Mouse (Mus musculus) brain, embryonic 14.5 days (tissue): Measurements from ENCODE around the gene Chrd. TPM values are rescaled to one million over a fixed set of nuclear protein-coding genes. Genes with fewer than 3 reads are reported as not detected.

ENCODE experiments used
- DNase-seq: peaks from one replicate; pipeline ENCODE4 v3.0.0-alpha.2; 2011; ENCODE audit warnings: low read depth
- CTCF ChIP-seq: fragments of 200-500 bp; IDR thresholded peaks from 2 replicates; pipeline ENCODE4 v1.5.1; 2012; ENCODE audit warnings: inconsistent platforms, mild to moderate bottlenecking, moderate library complexity, borderline replicate concordance; ENCODE audit not compliant: insufficient read depth, insufficient read length; ENCODE audit errors: extremely low read depth
- POLR2A ChIP-seq: fragments of 200-500 bp; IDR thresholded peaks from 2 replicates; pipeline ENCODE4 v1.6.1; 2012; ENCODE audit warnings: mild to moderate bottlenecking, inconsistent platforms, borderline replicate concordance; ENCODE audit not compliant: poor library complexity, insufficient read depth, insufficient read length, severe bottlenecking; ENCODE audit errors: extremely low read depth
- polyA plus RNA-seq: library from polyadenylated mRNA; depleted of rRNA; stranded (reverse); fragments of >200 nt; gene quantifications from 2 replicates; pipeline ENCODE4 v1.2.3, GENCODE M21; 2012

The Chrd gene
- polyA plus RNA-seq, 1 experiment = 24.6 TPM

DNA sequence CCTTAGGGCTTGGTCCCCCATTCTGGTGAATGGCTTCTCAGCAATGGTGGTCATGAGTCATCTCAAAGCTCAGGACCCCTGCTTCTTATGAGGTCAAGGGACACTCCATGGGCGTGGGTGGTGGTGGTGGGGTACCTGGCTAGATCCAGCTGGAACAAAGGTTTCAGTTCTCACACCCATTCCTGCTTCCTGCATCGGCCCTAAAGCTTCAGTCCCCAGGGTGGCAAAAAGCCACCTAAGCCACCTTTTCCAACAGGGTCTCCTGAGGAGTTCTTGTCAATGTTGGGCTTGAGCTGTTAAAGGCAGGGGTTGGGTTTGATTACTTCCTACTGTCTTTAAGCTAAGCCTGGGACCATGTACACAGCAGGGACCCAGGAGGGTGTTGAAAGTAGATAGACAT, 17.8 kb upstream of the Chrd start:
- no peak for DNase-seq
- TF ChIP-seq POLR2A (no peak), CTCF (no peak)

DNA sequence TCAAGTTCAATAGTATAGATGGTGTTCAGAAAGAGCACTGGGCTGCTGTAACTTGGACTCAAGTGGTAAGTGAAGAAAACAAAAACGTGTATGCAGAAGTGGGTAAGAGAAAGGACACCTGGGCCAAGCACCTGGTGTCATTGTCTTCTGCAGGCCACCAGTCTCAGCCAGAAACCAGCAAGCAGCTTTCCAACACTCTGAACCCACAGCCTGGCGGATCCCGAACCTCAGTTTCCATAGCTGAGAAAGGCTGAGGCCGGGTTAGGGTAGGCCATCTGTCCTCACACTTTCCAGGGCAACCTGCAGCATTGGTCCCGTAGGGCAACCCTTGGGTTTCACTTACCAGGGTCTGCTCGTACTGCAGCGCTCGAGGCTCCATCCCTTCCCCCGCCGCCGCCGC, 17.4 kb upstream of the Chrd start:
- no peak for DNase-seq
- no peak for TF ChIP-seq POLR2A
- no peak for TF ChIP-seq CTCF

- peak; percentile 92 for DNase-seq
- TF ChIP-seq CTCF (peak; percentile 42; the same call in 1 of the 2 replicates), POLR2A (peak; percentile 73)
Observed at GRCm38 (mm10) chr16:20715976-20716840, 16.7 kb upstream of the Chrd start.

DNA sequence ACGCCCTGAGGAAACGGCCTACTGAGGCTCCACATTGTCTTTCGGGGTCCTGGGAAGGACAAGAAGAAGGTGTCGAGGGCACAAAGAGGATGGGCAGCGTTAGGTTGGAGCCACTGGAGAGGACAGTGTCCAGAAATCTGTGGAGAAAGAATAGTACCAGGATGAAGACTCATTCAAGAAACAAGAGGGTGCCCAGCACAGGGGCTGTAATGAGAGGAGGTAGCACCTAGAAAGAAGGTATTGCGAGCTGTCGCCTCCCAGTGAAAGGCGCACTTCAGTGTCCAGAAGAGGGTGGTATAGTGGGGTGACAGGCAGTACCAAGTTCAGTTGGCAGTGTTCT, 16.1 kb upstream of the Chrd start:
- DNase-seq = peak; percentile 43
- TF ChIP-seq CTCF (no peak), POLR2A (no peak)

DNA sequence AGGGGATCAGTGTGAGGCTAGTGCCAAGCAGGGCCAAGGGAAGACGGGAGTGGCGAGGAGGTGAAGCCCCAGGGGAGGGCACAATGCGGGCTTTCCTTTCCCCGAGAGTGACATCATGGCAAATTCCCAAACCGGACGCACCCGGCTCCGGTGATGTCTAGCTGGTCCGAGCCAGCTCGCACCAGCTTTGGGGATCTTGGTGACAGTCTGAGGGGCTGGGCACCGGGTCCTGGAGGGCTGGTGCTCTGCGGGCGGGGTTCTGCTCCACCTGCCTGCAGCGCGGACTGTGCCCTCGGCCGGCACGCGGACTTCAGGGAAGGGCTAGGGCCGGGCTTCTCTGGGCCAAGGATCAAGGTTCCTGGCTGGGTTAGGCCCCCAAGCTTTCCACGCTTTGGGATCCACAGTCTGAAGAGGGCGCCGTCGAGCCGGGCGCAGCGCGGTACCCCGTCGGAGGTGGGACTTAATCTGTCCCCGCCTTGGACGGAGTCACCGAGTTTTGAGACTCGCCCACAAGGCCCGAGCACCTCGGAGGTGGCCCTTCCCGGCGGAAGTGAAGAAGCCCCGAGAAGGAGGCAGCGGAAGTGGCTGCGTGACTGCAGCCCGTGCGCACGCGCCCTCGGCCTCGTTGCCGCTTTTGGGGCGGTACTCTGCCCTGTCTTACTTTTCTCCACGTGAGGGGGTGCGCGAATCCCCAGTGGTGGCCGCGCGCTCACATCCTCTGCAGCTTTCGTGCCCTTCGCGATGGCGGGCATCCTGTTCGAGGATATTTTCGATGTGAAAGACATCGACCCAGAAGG, 15.5 kb upstream of the Chrd start, which contains the start of the genes Polr2h and Clcn2:
Polr2h (plus strand) TSS at position 485 of the 797 bp plus-strand sequence.
Clcn2 (minus strand) TSS at position 566 of the 797 bp plus-strand sequence.
- TF ChIP-seq POLR2A = peak; percentile 61; the same call in 1 of the 2 replicates
- TF ChIP-seq CTCF = peak; percentile 54
- DNase-seq = peak; percentile 98

GRCm38 (mm10) chr16:20717978-20718670, 14.8 kb upstream of the Chrd start:
- DNase-seq = no peak
- TF ChIP-seq POLR2A (no peak), CTCF (no peak)

DNA sequence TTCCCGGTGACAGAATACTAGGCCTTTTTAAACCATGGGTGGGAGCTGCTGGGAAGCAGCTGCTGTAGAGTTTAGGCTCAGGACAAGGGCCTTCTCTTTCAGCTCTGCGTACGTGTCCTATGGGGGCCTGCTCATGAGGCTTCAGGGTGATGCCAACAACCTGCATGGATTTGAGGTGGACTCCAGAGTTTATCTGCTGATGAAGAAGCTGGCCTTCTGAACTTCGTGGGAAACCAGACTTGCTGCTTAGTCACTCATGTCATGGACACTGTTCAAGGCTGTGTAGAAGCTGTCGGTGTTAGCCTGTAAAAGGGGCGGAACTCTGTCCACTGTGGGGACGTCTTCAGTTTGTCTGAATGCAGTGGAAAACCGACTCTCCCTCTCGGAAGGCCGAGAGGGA, 11.1 kb upstream of the Chrd start:
- no peak for DNase-seq
- TF ChIP-seq CTCF (no peak), POLR2A (no peak)

DNA sequence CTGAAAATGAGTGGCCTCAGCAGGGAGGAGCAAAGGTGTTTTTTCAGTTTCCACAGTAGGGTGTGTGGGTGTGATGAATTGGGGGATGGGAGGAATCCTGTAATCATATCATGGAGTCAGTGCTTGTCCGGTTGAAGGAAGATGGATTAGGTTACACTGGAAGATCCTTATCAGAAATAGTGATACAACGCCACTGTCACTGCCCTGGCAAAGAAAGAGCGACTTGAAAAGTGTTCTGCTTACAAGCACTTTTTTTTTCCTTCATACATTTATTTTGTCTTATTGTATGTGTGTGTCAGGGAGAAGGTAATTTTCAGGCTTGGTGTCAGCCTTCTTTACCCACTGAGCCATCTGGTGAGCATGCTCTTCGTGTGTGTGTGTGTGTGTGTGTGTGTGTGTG, 10.2 kb upstream of the Chrd start:
- no peak for DNase-seq
- TF ChIP-seq CTCF (no peak), POLR2A (no peak)

- no peak for DNase-seq
- no peak for TF ChIP-seq CTCF
- no peak for TF ChIP-seq POLR2A
Observed at GRCm38 (mm10) chr16:20723247-20723646, 9.7 kb upstream of the Chrd start.

DNA sequence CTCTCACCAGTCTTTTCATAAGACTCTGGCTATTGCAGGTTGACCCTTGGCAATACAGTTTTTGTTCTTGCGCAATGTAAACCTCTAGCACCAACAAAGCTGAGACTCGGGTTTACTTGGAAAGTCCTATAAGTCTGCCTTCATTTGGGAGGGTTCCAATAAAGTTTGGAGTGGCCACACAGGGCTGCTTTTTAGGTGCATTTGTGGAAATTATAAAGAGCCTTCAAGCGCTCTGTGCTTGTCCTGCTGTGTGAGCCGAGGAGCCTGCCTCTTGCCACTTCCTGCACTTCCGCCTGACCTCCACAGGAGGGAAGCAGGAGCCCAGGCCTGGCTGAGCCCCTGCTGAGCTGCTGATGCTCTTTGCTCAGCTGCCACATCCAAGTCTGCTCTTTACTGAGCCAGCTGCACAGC, 8.6 kb upstream of the Chrd start:
- DNase-seq = peak; percentile 72
- TF ChIP-seq POLR2A = no peak
- TF ChIP-seq CTCF = peak; percentile 75

DNA sequence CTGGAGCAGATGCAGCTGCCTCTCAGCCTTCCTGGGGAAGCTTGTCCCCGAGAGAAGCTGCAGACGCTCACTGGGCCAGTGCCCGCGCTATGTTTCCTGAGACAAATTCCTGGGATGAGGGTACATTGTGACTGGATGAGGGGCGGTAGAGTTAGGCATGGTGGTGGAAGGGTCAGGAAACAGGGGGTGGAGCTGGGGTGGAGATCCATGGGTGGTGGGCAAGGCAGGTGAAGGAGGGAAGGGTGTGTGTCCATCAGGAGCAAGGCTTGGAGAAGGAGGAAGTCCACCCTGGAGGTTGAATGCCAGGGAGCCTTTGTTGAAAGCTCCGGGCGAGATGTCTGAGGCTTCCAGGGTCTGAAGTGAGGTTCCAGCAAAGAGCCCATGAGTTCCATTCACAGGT, 7.6 kb upstream of the Chrd start:
- TF ChIP-seq CTCF = no peak
- DNase-seq = no peak

DNA sequence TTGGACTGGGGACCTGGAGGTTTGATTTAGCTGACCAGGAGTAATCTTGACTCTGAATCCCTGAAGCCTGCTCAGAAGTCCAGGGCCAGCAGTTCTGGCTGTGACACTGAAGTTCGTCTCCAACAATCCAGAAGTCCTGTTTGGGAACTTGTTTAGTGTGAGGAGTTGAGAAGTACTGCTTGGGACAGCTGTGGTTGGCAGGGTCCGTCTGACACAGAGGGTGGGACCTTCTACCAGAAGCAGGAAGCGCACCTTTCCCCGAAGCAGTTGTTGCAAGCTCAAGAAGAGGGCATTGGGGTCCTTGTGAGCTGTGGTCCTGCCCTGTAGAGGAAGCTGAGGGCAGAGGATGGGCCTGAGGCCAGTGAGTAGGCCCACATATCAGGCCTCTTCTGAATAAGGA, 7.2 kb upstream of the Chrd start:
- TF ChIP-seq POLR2A = no peak
- no peak for DNase-seq

GRCm38 (mm10) chr16:20726384-20726783, 6.5 kb upstream of the Chrd start:
- DNase-seq = no peak
- no peak for TF ChIP-seq POLR2A
- no peak for TF ChIP-seq CTCF

DNA sequence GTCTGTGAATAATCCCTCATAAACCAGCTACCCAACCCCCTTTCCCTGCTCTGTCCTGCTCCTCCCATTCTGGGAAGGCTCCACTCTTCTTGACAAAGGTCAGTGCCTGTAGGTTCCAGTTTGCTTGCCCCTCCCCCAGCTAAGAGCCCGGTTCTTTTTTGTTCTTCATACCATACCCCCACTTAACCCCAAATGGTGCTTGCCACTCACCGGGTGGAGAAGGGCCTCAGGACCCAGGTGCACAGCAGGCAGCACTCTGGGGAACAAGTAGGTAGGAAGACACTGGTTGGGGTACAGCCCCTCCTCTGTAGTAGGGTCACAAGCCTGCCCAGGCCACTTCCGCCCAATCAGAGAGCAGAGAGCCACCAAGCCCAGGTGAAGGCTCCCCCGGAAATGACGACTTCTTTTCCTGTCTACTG, 2.6 kb upstream of the Chrd start:
- no peak for DNase-seq
- no peak for TF ChIP-seq CTCF
- TF ChIP-seq POLR2A = no peak

DNA sequence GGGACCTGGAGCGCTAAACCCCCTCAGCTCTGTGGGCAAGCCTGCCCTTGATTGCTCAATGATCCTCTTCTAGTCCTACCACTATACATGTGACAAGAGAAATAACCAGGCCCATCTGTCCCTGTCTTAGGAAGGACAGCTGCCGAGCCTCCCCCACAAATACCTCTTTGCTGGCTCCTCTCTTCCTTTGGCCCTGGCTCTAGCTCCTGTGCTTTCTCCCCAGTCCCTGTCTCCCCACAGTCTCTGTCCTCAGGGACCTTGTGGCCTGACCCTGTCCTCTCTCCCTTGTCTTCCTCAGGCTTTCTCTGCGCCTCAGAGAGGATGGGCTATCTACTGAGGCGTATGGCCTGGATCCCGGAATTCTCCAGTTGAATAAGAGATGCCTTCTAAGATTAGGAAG, 1.2 kb upstream of the Chrd start:
- TF ChIP-seq POLR2A (no peak), CTCF (no peak)
- DNase-seq = peak; percentile 42
